Mouse (Mus musculus): ENCODE data around the gene Tspan18. TPM values are rescaled to one million over a fixed set of nuclear protein-coding genes. Genes with fewer than 3 reads are reported as not detected.

The Tspan18 gene
- polyA plus RNA-seq, 1 experiment from 2014 or later: 0.07 TPM

- Histone ChIP-seq H3K27ac (no peak overlapping the region), H3K36me3 (ENCODE audit: inconsistent target) (no peaks in the 10 kb centered on the region), H3K4me3 (ENCODE audit: inconsistent target) (no peak overlapping the region), H3K79me2 (ENCODE audit: inconsistent target) (no peaks in the 10 kb centered on the region)
- 92% methylated on average over 1 of the region's 1 CpGs for WGBS (ENCODE audit: missing documents)
These were observed 60.4 kb downstream of the Tspan18 start for GRCm38 (mm10) chr2:93273916-93274315.

- Histone ChIP-seq H3K4me3 (ENCODE audit: inconsistent target) (no peak overlapping the region), H3K27ac (no peak overlapping the region), H3K79me2 (ENCODE audit: inconsistent target) (no peaks in the 10 kb centered on the region), H3K36me3 (ENCODE audit: inconsistent target) (no peaks in the 10 kb centered on the region)
- 77% methylated on average over 5 of the region's 5 CpGs for WGBS (ENCODE audit: missing documents)
These were observed 64.2 kb downstream of the Tspan18 start for GRCm38 (mm10) chr2:93270083-93270482.

- Histone ChIP-seq H3K27ac (no peak overlapping the region), H3K4me3 (ENCODE audit: inconsistent target) (no peak overlapping the region), H3K79me2 (ENCODE audit: inconsistent target) (no peaks in the 10 kb centered on the region), H3K36me3 (ENCODE audit: inconsistent target) (no peaks in the 10 kb centered on the region)
- WGBS (ENCODE audit: missing documents): 99% methylated on average over 10 of the region's 10 CpGs
These were observed 64.7 kb downstream of the Tspan18 start for GRCm38 (mm10) chr2:93269611-93270010.

GRCm38 (mm10) chr2:93268711-93269270 lies 65.5 kb downstream of the Tspan18 start:
- WGBS (ENCODE audit: missing documents): 77% methylated on average over 3 of the region's 3 CpGs
- Histone ChIP-seq H3K79me2 (ENCODE audit: inconsistent target) (no peaks in the 10 kb centered on the region), H3K36me3 (ENCODE audit: inconsistent target) (no peaks in the 10 kb centered on the region), H3K27ac (no peak overlapping the region), H3K4me3 (ENCODE audit: inconsistent target) (no peak overlapping the region)

- Histone ChIP-seq H3K36me3 (ENCODE audit: inconsistent target) (no peaks in the 10 kb centered on the region), H3K27ac (no peak overlapping the region), H3K4me3 (ENCODE audit: inconsistent target) (no peak overlapping the region), H3K79me2 (ENCODE audit: inconsistent target) (no peaks in the 10 kb centered on the region)
- WGBS (ENCODE audit: missing documents): 62% methylated on average over 4 of the region's 4 CpGs
These were observed 66.5 kb downstream of the Tspan18 start for GRCm38 (mm10) chr2:93267791-93268190.

- Histone ChIP-seq H3K79me2 (ENCODE audit: inconsistent target) (no peaks in the 10 kb centered on the region), H3K36me3 (ENCODE audit: inconsistent target) (no peaks in the 10 kb centered on the region), H3K4me3 (ENCODE audit: inconsistent target) (no peak overlapping the region), H3K27ac (no peak overlapping the region)
- WGBS (ENCODE audit: missing documents): 81% methylated on average over 7 of the region's 7 CpGs
These were observed 67.6 kb downstream of the Tspan18 start for GRCm38 (mm10) chr2:93266565-93267169.

GRCm38 (mm10) chr2:93262291-93263285 lies 71.7 kb downstream of the Tspan18 start:
- H3K36me3 ChIP-seq (ENCODE audit: inconsistent target): no peaks in the 10 kb centered on the region
- no peak overlapping the region for H3K4me3 ChIP-seq (ENCODE audit: inconsistent target)
- 73% methylated on average over 5 of the region's 5 CpGs for WGBS (ENCODE audit: missing documents)
- no peak overlapping the region for H3K27ac ChIP-seq
- no peaks in the 10 kb centered on the region for H3K79me2 ChIP-seq (ENCODE audit: inconsistent target)

GRCm38 (mm10) chr2:93261521-93262290 lies 72.6 kb downstream of the Tspan18 start:
- Histone ChIP-seq H3K36me3 (ENCODE audit: inconsistent target) (no peaks in the 10 kb centered on the region), H3K27ac (no peak overlapping the region), H3K79me2 (ENCODE audit: inconsistent target) (no peaks in the 10 kb centered on the region), H3K4me3 (ENCODE audit: inconsistent target) (no peak overlapping the region)
- 78% methylated on average over 6 of the region's 6 CpGs for WGBS (ENCODE audit: missing documents)

GRCm38 (mm10) chr2:93257634-93258033 lies 76.7 kb downstream of the Tspan18 start:
- Histone ChIP-seq H3K4me3 (ENCODE audit: inconsistent target) (no peak overlapping the region), H3K27ac (no peak overlapping the region), H3K79me2 (ENCODE audit: inconsistent target) (no peaks in the 10 kb centered on the region), H3K36me3 (ENCODE audit: inconsistent target) (no peaks in the 10 kb centered on the region)
- WGBS (ENCODE audit: missing documents): 69% methylated on average over 4 of the region's 4 CpGs

GRCm38 (mm10) chr2:93256735-93257405 lies 77.4 kb downstream of the Tspan18 start:
- H3K4me3 ChIP-seq (ENCODE audit: inconsistent target): no peak overlapping the region
- no peaks in the 10 kb centered on the region for H3K36me3 ChIP-seq (ENCODE audit: inconsistent target)
- no peaks in the 10 kb centered on the region for H3K79me2 ChIP-seq (ENCODE audit: inconsistent target)
- 84% methylated on average over 8 of the region's 8 CpGs for WGBS (ENCODE audit: missing documents)
- H3K27ac ChIP-seq: no peak overlapping the region

GRCm38 (mm10) chr2:93252356-93252755 lies 81.9 kb downstream of the Tspan18 start:
- Histone ChIP-seq H3K79me2 (ENCODE audit: inconsistent target) (no peaks in the 10 kb centered on the region), H3K4me3 (ENCODE audit: inconsistent target) (no peak overlapping the region), H3K36me3 (ENCODE audit: inconsistent target) (no peaks in the 10 kb centered on the region), H3K27ac (no peak overlapping the region)
- 71% methylated on average over 9 of the region's 9 CpGs for WGBS (ENCODE audit: missing documents)

GRCm38 (mm10) chr2:93250611-93251010 lies 83.7 kb downstream of the Tspan18 start:
- H3K4me3 ChIP-seq (ENCODE audit: inconsistent target): no peak overlapping the region
- H3K27ac ChIP-seq: no peak overlapping the region
- 93% methylated on average over 6 of the region's 7 CpGs for WGBS (ENCODE audit: missing documents)
- H3K36me3 ChIP-seq (ENCODE audit: inconsistent target): no peaks in the 10 kb centered on the region
- H3K79me2 ChIP-seq (ENCODE audit: inconsistent target): no peaks in the 10 kb centered on the region

GRCm38 (mm10) chr2:93249058-93249457 lies 85.2 kb downstream of the Tspan18 start:
- 80% methylated on average over 6 of the region's 6 CpGs for WGBS (ENCODE audit: missing documents)
- Histone ChIP-seq H3K27ac (no peak overlapping the region), H3K36me3 (ENCODE audit: inconsistent target) (no peaks in the 10 kb centered on the region), H3K4me3 (ENCODE audit: inconsistent target) (no peak overlapping the region), H3K79me2 (ENCODE audit: inconsistent target) (no peaks in the 10 kb centered on the region)

GRCm38 (mm10) chr2:93244090-93244443 lies 90.2 kb downstream of the Tspan18 start:
- H3K4me3 ChIP-seq (ENCODE audit: inconsistent target): no peak overlapping the region
- 90% methylated on average over 8 of the region's 8 CpGs for WGBS (ENCODE audit: missing documents)
- no peaks in the 10 kb centered on the region for H3K36me3 ChIP-seq (ENCODE audit: inconsistent target)
- no peak overlapping the region for H3K27ac ChIP-seq
- no peaks in the 10 kb centered on the region for H3K79me2 ChIP-seq (ENCODE audit: inconsistent target)

Data from macrophage (primary cell).